Mouse (Mus musculus) MEL (cell line): Measurements from ENCODE around the gene Sh3pxd2b.

Source experiments
- CTCF ChIP-seq, 3 experiments: IDR thresholded peaks in 2 of 3; conservative IDR thresholded peaks in 1 of 3; 2 replicates each; pipeline ENCODE4 v1.5.1; 2011 to 2012; ENCODE audit warnings: low read length in 3 of 3, low read depth in 2 of 3, mild to moderate bottlenecking in 2 of 3, improper control_type of control experiment in 1 of 3, inconsistent platforms in 1 of 3, mixed read lengths in 1 of 3, moderate library complexity in 1 of 3; ENCODE audit not compliant: control insufficient read depth in 1 of 3, insufficient read depth in 1 of 3, poor library complexity in 1 of 3, severe bottlenecking in 1 of 3
- EP300 ChIP-seq, 2 experiments: IDR thresholded peaks; 2 replicates each; pipeline ENCODE4 v1.6.1; 2011; ENCODE audit warnings: improper control_type of control experiment in 2 of 2, low read length in 2 of 2, low read depth in 1 of 2, mild to moderate bottlenecking in 1 of 2
- GATA1 ChIP-seq: IDR thresholded peaks from 2 replicates; pipeline ENCODE4 v1.6.1; 2011; ENCODE audit warnings: low read depth, low read length, improper control_type of control experiment
- ZNF384 ChIP-seq: IDR thresholded peaks from 2 replicates; pipeline ENCODE4 v1.6.1; 2012; ENCODE audit warnings: low read depth, mild to moderate bottlenecking, inconsistent platforms, low read length, improper control_type of control experiment

- no peak for TF ChIP-seq CTCF (IDR thresholded peaks at IDR 0.05 in 2 of 3, conservative IDR thresholded peaks at IDR 0.05 in 1 of 3; ENCODE audit: control insufficient read depth in 1 of 3, insufficient read depth in 1 of 3, low read depth in 2 of 3, low read length in 3 of 3, poor library complexity in 1 of 3, severe bottlenecking in 1 of 3)
- TF ChIP-seq ZNF384 = no peak
- no peak for TF ChIP-seq GATA1
- TF ChIP-seq EP300 (IDR thresholded peaks at IDR 0.05; ENCODE audit: low read depth in 1 of 2, low read length in 2 of 2) = no peak
These were observed 57.1 kb downstream of the Sh3pxd2b start for GRCm38 (mm10) chr11:32404708-32405107.
